Comparison of ENCODE assay signal across 16 mouse cellular contexts in genomic region chr5:34177091-34177490, GRCm38 (mm10). TPM values are rescaled to one million over a fixed set of nuclear protein-coding genes. Genes with fewer than 3 reads are reported as not detected.
DNase-seq lines count a peak whose midpoint lies in the region; ATAC-seq lines count a peak whose summit lies in the region.
"Had no signal": no experiment of that assay in that cellular context is flagged by ENCODE, and none has a peak within 500 bp of the region (broad histone marks: within the 10 kb centered on the region; RNA-seq: fewer than 3 reads in every experiment).

No protein-coding gene starts in this region.

- no peaks in the 10 kb centered on the region for H3K9me3 ChIP-seq in limb, embryonic 11.5 days (ENCODE audit: control insufficient read depth, low read length)
- H3K9me3 ChIP-seq in limb, embryonic 10.5 days (replicated peaks), result no peaks in the 10 kb centered on the region
- H3K9me3 ChIP-seq: heart, embryonic 15.5 days; midbrain, embryonic 13.5 days had no signal

- peak; percentile 16 to 67 for DNase-seq in adrenal gland, adult (ENCODE audit: inconsistent age in 2 of 2, low spot score in 1 of 2)
- no peak for DNase-seq in adrenal gland, postnatal 4 days (ENCODE audit: low spot score in 2 of 2)
- DNase-seq in limb, embryonic 11.5 days (ENCODE audit: low spot score), result peak; percentile 15
- DNase-seq in limb, embryonic 10.5 days (ENCODE audit: low spot score), result no peak
- peak; percentile 35 for DNase-seq in adrenal gland, postnatal 10 days
- peak; percentile 62 to 67 for DNase-seq in cerebellum, postnatal 36 days
- DNase-seq in right cerebral cortex, postnatal 14 days, result no peak
- DNase-seq in kidney, adult 11 months, result no peak
- DNase-seq: gastrocnemius, postnatal 25 days; kidney, adult 2 months; lung, postnatal 14 days had no signal

- no peak overlapping the region for H3K27ac ChIP-seq in limb, embryonic 11.5 days (replicated peaks; ENCODE audit: low read depth, low read length)
- H3K27ac ChIP-seq in limb, embryonic 10.5 days, result no peak overlapping the region; the same call in 1 of the 2 replicates
- H3K27ac ChIP-seq: heart, embryonic 15.5 days; hindbrain, embryonic 14.5 days; midbrain, embryonic 13.5 days had no signal

- no peak overlapping the region for H3K4me2 ChIP-seq in limb, embryonic 11.5 days (ENCODE audit: low read depth, severe bottlenecking)
- H3K4me2 ChIP-seq: heart, embryonic 15.5 days; hindbrain, embryonic 14.5 days; liver, embryonic 11.5 days; midbrain, embryonic 13.5 days had no signal

- H3K4me3 ChIP-seq in limb, embryonic 11.5 days (ENCODE audit: low read depth, low read length), result no peak overlapping the region
- no peak overlapping the region for H3K4me3 ChIP-seq in limb, embryonic 10.5 days
- H3K4me3 ChIP-seq: erythroblast, embryonic 14.5 days; heart, embryonic 15.5 days; midbrain, embryonic 13.5 days had no signal

- no peak overlapping the region for H3K9ac ChIP-seq in limb, embryonic 11.5 days (ENCODE audit: low read length)
- H3K9ac ChIP-seq: heart, embryonic 15.5 days; hindbrain, embryonic 14.5 days; midbrain, embryonic 13.5 days had no signal

- no peaks in the 10 kb centered on the region for H3K27me3 ChIP-seq in limb, embryonic 11.5 days (ENCODE audit: control insufficient read depth, insufficient read depth, low read length)
- no peaks in the 10 kb centered on the region for H3K27me3 ChIP-seq in limb, embryonic 10.5 days (ENCODE audit: low read depth, poor library complexity, severe bottlenecking)
- H3K27me3 ChIP-seq: heart, embryonic 15.5 days; midbrain, embryonic 13.5 days had no signal

- 94% methylated on average over 2 of the region's 2 CpGs for WGBS in limb, embryonic 11.5 days
- 95% methylated on average over 2 of the region's 2 CpGs for WGBS in limb, embryonic 10.5 days

- H3K36me3 ChIP-seq in limb, embryonic 11.5 days (ENCODE audit: control insufficient read depth, insufficient read depth, low read length), result peaks cover 7% of the 10 kb centered on the region
- H3K36me3 ChIP-seq in limb, embryonic 10.5 days, result peaks cover 72% of the 10 kb centered on the region

- ATAC-seq in limb, embryonic 11.5 days (ENCODE audit: insufficient number of reproducible peaks, low FRiP score, low TSS enrichment, low read depth), result no peak
- ATAC-seq: midbrain, embryonic 13.5 days had no signal

- no peaks in the 10 kb centered on the region for H3K4me1 ChIP-seq in limb, embryonic 11.5 days (ENCODE audit: control insufficient read depth, insufficient read depth, low read length)
- H3K4me1 ChIP-seq in limb, embryonic 10.5 days, result peaks cover 7% of the 10 kb centered on the region
- H3K4me1 ChIP-seq: midbrain, embryonic 13.5 days had no signal

RNA-seq across cellular contexts. Expression of gene Haus3, which starts 7.8 kb away (rescaled TPM):
- 10 to 100 TPM; 12.3 to 14.0 TPM for total RNA-seq in adrenal gland, postnatal 4 days (2021)
- polyA plus RNA-seq in limb, embryonic 11.5 days (2014; fragmentation: Nextera tagmentation; extraction: Ambion mirVana), result 55.9 and 57.0 TPM in 2 replicates
- polyA plus RNA-seq in limb, embryonic 10.5 days (2016; fragmentation: Nextera tagmentation; extraction: Ambion mirVana), result 56.7 and 58.0 TPM in 2 replicates
- total RNA-seq in adrenal gland, postnatal 10 days (2021), result 1 to 10 TPM; 9.3 to 9.8 TPM

RNA-seq across cellular contexts. Expression of gene Poln, which starts 7.8 kb away (rescaled TPM):
- 1 to 10 TPM; 1.4 to 3.4 TPM for total RNA-seq in adrenal gland, postnatal 4 days (2021)
- polyA plus RNA-seq in limb, embryonic 11.5 days (2014; fragmentation: Nextera tagmentation; extraction: Ambion mirVana), result 0.62 and 0.81 TPM in 2 replicates
- 0.59 and 0.63 TPM in 2 replicates for polyA plus RNA-seq in limb, embryonic 10.5 days (2016; fragmentation: Nextera tagmentation; extraction: Ambion mirVana)
- total RNA-seq in adrenal gland, postnatal 10 days (2021), result 10 to 100 TPM; 37.3 to 40.0 TPM
- polyA plus RNA-seq: erythroblast, embryonic 14.5 days had no signal

RNA-seq across cellular contexts. Expression of gene Mxd4, which starts 10.4 kb away (rescaled TPM):
- 100 to 1,000 TPM; 145 to 158 TPM for total RNA-seq in adrenal gland, postnatal 4 days (2021)
- polyA plus RNA-seq in limb, embryonic 11.5 days (2014; fragmentation: Nextera tagmentation; extraction: Ambion mirVana), result 27.8 and 28.3 TPM in 2 replicates
- 13.2 and 25.3 TPM in 2 replicates for polyA plus RNA-seq in limb, embryonic 10.5 days (2016; fragmentation: Nextera tagmentation; extraction: Ambion mirVana)
- total RNA-seq in adrenal gland, postnatal 10 days (2021), result 100 to 1,000 TPM; 140 to 144 TPM

Comparison
In these comparisons a context has a peak if more than half of its experiments do, and no peak if none do; other contexts are left out.
1. DNase-seq: peak in adrenal gland, adult (2 of 2), limb, embryonic 11.5 days (single experiment), adrenal gland, postnatal 10 days (single experiment) and cerebellum, postnatal 36 days (2 of 2); none in adrenal gland, postnatal 4 days (0 of 2), limb, embryonic 10.5 days (single experiment), right cerebral cortex, postnatal 14 days (single experiment) and kidney, adult 11 months (single experiment).
2. RNA of gene Poln, which starts 7.8 kb away (total RNA-seq): 37.3 to 40.0 TPM in adrenal gland, postnatal 10 days; 1.4 to 3.4 TPM in adrenal gland, postnatal 4 days; every median in the first group is over 4 times any median in the second.